Mouse (Mus musculus) liver, embryonic 14.5 days (tissue): Measurements from ENCODE around the gene Cxcl10. TPM values are rescaled to one million over a fixed set of nuclear protein-coding genes. Genes with fewer than 3 reads are reported as not detected.

ENCODE experiments used
- ATAC-seq: fragments of 200-750 bp; cut with Nextera tagmentation; 2 replicates; pipeline ENCODE4 v1.8.0; 2017; ENCODE audit warnings: moderate number of reproducible peaks, mild to moderate bottlenecking, moderate library complexity; ENCODE audit not compliant: insufficient read depth
- DNase-seq, 3 experiments: peaks; one replicate each; pipeline ENCODE4 v3.0.0-alpha.2; 2012 to 2013; ENCODE audit warnings: low read depth in 3 of 3, low spot score in 3 of 3
- H3K27ac ChIP-seq: fragments of 300-500 bp; sonication (generic); 2 replicates; pipeline ENCODE4 v1.5.1; 2014; ENCODE audit warnings: moderate library complexity, mild to moderate bottlenecking, control low read depth, inconsistent platforms
- H3K27me3 ChIP-seq: fragments of 300-500 bp; sonication (generic); 2 replicates; pipeline ENCODE4 v1.6.1; 2014; ENCODE audit warnings: mild to moderate bottlenecking, low read length, moderate library complexity; ENCODE audit not compliant: control insufficient read depth, insufficient read depth
- H3K36me3 ChIP-seq: fragments of 300-500 bp; sonication (generic); replicated peaks from 2 replicates; pipeline ENCODE4 v1.6.1; 2014; ENCODE audit warnings: low read depth; ENCODE audit not compliant: control insufficient read depth, insufficient read depth
- H3K4me1 ChIP-seq, 2 experiments: fragments of 200-500 bp in 1 of 2; fragments of 300-500 bp in 1 of 2; sonication (generic) in 1 of 2; replicated peaks; 2 replicates each; pipeline ENCODE4 v1.6.1; 2012 to 2014; ENCODE audit warnings: antibody characterized with exemption in 1 of 2, inconsistent platforms in 1 of 2, low read length in 1 of 2; ENCODE audit not compliant: control insufficient read depth in 2 of 2, insufficient read depth in 2 of 2
- H3K4me2 ChIP-seq: fragments of 300-500 bp; sonication (generic); 2 replicates; pipeline ENCODE4 v1.6.1; 2014; ENCODE audit warnings: low read depth, mild to moderate bottlenecking, control low read depth, moderate library complexity
- H3K4me3 ChIP-seq, 2 experiments: fragments of 200-500 bp in 1 of 2; fragments of 300-500 bp in 1 of 2; sonication (generic) in 1 of 2; 2 replicates each; pipeline ENCODE4 v1.5.1; 2012 to 2014; ENCODE audit warnings: low read depth in 2 of 2, low read length in 2 of 2, mild to moderate bottlenecking in 2 of 2, control low read depth in 1 of 2, inconsistent platforms in 1 of 2, moderate library complexity in 1 of 2; ENCODE audit not compliant: insufficient read depth in 1 of 2
- H3K9ac ChIP-seq: fragments of 300-500 bp; sonication (generic); replicated peaks from 2 replicates; pipeline ENCODE4 v1.6.1; 2014; ENCODE audit warnings: mild to moderate bottlenecking, control low read depth, moderate library complexity
- H3K9me3 ChIP-seq: fragments of 300-500 bp; sonication (generic); 2 replicates; pipeline ENCODE4 v1.6.1; 2016; ENCODE audit warnings: low read length, mixed read lengths; ENCODE audit not compliant: control insufficient read depth
- CTCF ChIP-seq: IDR thresholded peaks from 2 replicates; pipeline ENCODE4 v1.5.1; 2016; ENCODE audit warnings: antibody characterized with exemption, low read depth, control low read depth
- EP300 ChIP-seq: IDR thresholded peaks from 2 replicates; pipeline ENCODE4 v1.6.1; 2016; ENCODE audit warnings: antibody characterized with exemption, low read depth
- WGBS: fragments of 180-500 bp; shearing (Covaris S2); extraction: QIAGEN DNeasy Blood & Tissue Kit; methylation state at CpG from one replicate; pipeline ENCODE4 v1.1.7; 2014; ENCODE audit not compliant: insufficient replicate concordance; 5-methylcytosine and 5-hydroxymethylcytosine counted together
- polyA plus RNA-seq, 2 experiments: library from polyadenylated mRNA; depleted of rRNA in 1 of 2; stranded (reverse) in 1 of 2; unstranded in 1 of 2; fragments of >200 nt; fragmentation: Nextera tagmentation in 1 of 2; extraction: Ambion mirVana in 1 of 2; gene quantifications; 2 replicates each; pipeline versions ENCODE4 v1.2.1 to v1.2.3; 2012 to 2014

Gene Cxcl10
- polyA plus RNA-seq, 2 experiments, result 4.8 to 10.0 TPM

DNA sequence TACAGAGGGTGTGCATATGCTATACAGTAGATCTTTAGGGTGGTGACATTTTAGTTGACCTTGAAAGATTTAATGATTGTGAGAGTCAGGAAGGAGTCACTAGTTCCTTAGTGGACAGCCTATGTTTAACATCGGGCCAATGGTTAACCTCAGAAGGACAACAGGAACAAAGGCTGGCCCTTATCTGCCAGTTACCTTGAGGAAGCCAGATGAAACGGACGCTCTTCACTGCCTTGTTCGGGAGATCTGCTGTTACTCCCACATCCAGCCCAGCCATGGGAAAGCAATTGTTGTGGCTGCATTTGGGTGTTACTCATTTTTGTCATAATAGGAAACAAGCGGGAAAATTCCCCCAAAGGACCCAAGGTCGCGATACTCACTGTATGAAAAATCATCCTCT, 34.9 kb downstream of the Cxcl10 start:
- DNase-seq (no peak), ATAC-seq (no peak)
- Histone ChIP-seq H3K27ac (no peak overlapping the region), H3K9me3 (no peaks in the 10 kb centered on the region), H3K4me3 (no peak overlapping the region), H3K4me2 (no peak overlapping the region), H3K36me3 (no peaks in the 10 kb centered on the region), H3K4me1 (peaks cover 2 to 20% of the 10 kb centered on the region in 2 experiments), H3K9ac (no peak overlapping the region), H3K27me3 (0 out of 2 replicates have a peak, but pooled peaks cover 2% of the 10 kb centered on the region)
- TF ChIP-seq CTCF (no peak), EP300 (no peak)
- 18% methylated on average over 7 of the region's 7 CpGs for WGBS

DNA sequence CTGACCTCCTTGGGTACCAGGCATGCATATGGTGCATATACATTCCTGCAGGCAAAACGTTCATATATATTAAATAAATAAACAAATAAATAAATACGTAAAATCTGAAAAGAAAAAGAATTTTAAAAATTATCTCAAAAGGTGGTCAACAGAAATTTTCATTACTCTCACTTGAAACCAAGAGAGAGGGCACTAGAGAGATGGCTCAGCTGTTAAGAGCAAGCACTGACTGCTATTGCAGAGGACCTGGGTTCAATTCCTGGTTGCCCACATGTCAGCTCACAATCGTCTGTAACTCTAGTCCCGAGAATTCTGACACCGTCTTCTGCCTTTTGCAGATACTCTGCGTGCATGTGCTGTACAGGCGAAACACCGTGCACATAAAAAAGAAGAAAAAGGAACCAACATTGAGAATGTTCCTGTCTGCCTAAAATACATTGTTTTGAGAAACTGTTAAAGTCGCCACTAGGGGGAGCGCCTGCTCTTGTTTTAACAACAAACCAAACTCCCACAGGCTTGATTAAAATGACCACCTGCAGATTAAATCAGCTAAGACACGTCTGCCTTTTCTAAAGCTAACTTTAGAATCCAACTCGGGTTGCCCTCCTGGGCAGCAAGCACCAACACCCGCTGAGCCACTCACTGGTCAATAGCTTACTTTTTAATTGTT, 36.5 kb downstream of the Cxcl10 start:
- Histone ChIP-seq H3K27me3 (0 out of 2 replicates have a peak, but pooled peaks cover 2% of the 10 kb centered on the region), H3K9me3 (no peaks in the 10 kb centered on the region), H3K4me2 (no peak overlapping the region), H3K36me3 (no peaks in the 10 kb centered on the region), H3K4me1 (peaks cover 3 to 25% of the 10 kb centered on the region in 2 experiments), H3K9ac (no peak overlapping the region), H3K27ac (no peak overlapping the region), H3K4me3 (no peak overlapping the region)
- DNase-seq (peak; percentile 51 to 70 (median 56)), ATAC-seq (no peak)
- TF ChIP-seq CTCF (peak; percentile 74), EP300 (no peak)
- WGBS, result 10% methylated on average over 13 of the region's 13 CpGs

DNA sequence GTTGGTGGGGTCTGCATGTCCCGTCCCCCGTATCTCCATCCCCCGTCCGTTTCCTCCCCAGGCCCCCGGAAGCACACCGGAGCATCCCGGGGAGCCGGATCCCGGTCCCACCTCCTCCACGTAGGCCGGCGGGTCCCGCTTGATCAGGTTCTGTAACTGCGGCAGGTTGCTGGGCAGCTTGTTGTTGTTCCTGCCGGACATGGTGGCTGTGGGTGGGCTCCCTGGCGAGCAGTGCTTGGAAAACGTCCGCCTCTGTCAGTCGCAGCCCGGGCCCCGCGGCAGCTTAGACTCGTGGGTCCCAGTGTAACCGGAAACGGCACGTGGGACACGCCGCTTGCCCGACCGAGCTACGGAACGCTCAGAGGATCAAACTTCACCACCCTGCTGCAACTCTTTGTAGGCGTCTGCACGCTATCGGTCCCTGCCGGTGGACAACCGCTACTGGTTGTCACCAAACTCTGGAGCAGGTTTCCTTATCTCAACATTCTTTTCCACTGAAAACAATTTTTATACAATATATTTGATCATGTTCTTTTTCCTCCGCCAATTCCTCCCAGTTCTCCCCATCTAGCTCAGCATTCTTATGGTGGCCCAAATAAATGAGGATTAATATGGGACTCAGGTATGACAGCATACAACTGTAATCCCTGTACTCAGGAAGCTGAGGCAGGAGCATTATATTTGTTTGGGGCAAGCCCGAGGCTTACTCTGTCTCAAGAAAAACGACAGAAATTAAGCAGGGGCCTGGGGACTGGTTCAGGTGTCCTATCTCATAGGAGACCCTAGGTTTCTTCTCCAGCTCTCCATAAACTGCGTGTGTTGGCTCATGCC, 38.8 kb downstream of the Cxcl10 start, which contains the start of gene Sdad1:
Gene Sdad1, minus strand, starts transcription at position 799 of the 831 bp plus-strand sequence.
- WGBS, result 2% methylated on average over 41 of the region's 41 CpGs
- H3K27ac ChIP-seq, result peak within 1 kb of the TSS; percentile 29; the same call in 1 of the 2 replicates
- H3K9ac ChIP-seq, result peak within 1 kb of the TSS; percentile 83
- DNase-seq (peak; percentile 84 to 86 (median 86)), ATAC-seq (peak; percentile 91)
- 0 out of 2 replicates have a peak, but pooled peaks cover 2% of the 10 kb centered on the region for H3K27me3 ChIP-seq
- TF ChIP-seq EP300, result peak; percentile 59; the same call in 1 of the 2 replicates
- peak; percentile 84 for TF ChIP-seq CTCF
- H3K4me2 ChIP-seq, result peak within 1 kb of the TSS; percentile 83
- no peaks in the 10 kb centered on the region for H3K9me3 ChIP-seq
- H3K4me3 ChIP-seq, result peak within 1 kb of the TSS; percentile 84 to 91
- peaks cover 3 to 25% of the 10 kb centered on the region in 2 experiments for H3K4me1 ChIP-seq
- H3K36me3 ChIP-seq, result peaks cover 7% of the 10 kb centered on the region

DNA sequence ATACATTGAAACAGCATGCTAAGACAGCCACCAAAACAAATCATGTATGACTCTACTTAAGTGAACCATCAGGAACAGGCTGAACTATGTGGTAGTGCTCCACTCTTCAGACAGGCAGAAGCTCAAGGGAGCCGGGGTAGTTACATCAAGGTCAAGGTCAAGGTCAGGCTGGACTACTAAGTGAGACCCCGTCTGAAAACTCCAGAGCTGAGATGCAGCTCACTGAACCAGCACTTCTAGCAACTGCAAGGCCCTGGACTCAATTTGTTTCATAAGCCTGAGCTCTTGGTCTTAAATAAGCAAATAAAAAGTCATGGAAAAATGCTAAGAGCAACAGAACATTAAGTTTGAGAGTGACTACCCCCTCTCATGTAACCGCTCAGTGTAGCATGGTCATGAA, 44.4 kb downstream of the Cxcl10 start:
- TF ChIP-seq EP300, result no peak
- TF ChIP-seq CTCF, result no peak

More for the DNA sequence above, 44.4 kb downstream of the Cxcl10 start:
- no peak overlapping the region for H3K9ac ChIP-seq
- ATAC-seq (no peak), DNase-seq (no peak)
- H3K4me2 ChIP-seq, result no peak overlapping the region
- WGBS, result 79% methylated on average over 3 of the region's 3 CpGs
- H3K4me3 ChIP-seq, result no peak overlapping the region
- H3K27ac ChIP-seq, result no peak overlapping the region
- H3K36me3 ChIP-seq, result peaks cover 44% of the 10 kb centered on the region
- peaks cover 3 to 7% of the 10 kb centered on the region in 2 experiments; a peak in 3 of 4 replicates for H3K4me1 ChIP-seq
- H3K9me3 ChIP-seq, result no peaks in the 10 kb centered on the region
- H3K27me3 ChIP-seq, result 0 out of 2 replicates have a peak, but pooled peaks cover 1% of the 10 kb centered on the region
